Mouse (Mus musculus): ENCODE measurements at regions not wholly inside any gene's neighbourhood (a gene's known extent, or its start where the extent isn't known, plus 50 kb on each side); places are given as distances from the start of the nearest gene placed in this dataset.

GRCm38 (mm10) chr10:46047591-46047990 lies 470.0 kb downstream of the Hace1 start:
- TF ChIP-seq CTCF (IDR thresholded peaks at IDR 0.05) (no peak), POLR2A (IDR thresholded peaks at IDR 0.05; ENCODE audit: insufficient read depth, low read depth, low read length) (no peak), EP300 (IDR thresholded peaks at IDR 0.05; ENCODE audit: insufficient read depth, low read depth, low read length) (no peak)

All from heart, adult 2 months (tissue).